Mouse (Mus musculus) heart, embryonic 14.5 days (tissue): ENCODE results near the gene Larp1. TPM values are rescaled to one million over a fixed set of nuclear protein-coding genes. Genes with fewer than 3 reads are reported as not detected.

Source experiments
- ATAC-seq: fragments of 200-750 bp; cut with Nextera tagmentation; 2 replicates; pipeline ENCODE4 v1.8.0; 2017; ENCODE audit warnings: low read depth, moderate TSS enrichment; ENCODE audit not compliant: insufficient number of reproducible peaks, insufficient read depth, low FRiP score
- H3K27ac ChIP-seq, 2 experiments: fragments of 200-500 bp in 1 of 2; fragments of 300-500 bp in 1 of 2; sonication (generic) in 1 of 2; replicated peaks in 1 of 2; 2 replicates each; pipeline ENCODE4 v1.5.1; 2012 to 2014; ENCODE audit warnings: low read depth in 2 of 2, low read length in 2 of 2, control low read depth in 1 of 2, mild to moderate bottlenecking in 1 of 2, mixed read lengths in 1 of 2; ENCODE audit not compliant: control insufficient read depth in 1 of 2, insufficient read depth in 1 of 2
- H3K27me3 ChIP-seq: fragments of 300-500 bp; sonication (generic); 2 replicates; pipeline ENCODE4 v1.6.1; 2014; ENCODE audit warnings: mild to moderate bottlenecking, low read length, control low read depth; ENCODE audit not compliant: control insufficient read depth, insufficient read depth
- H3K36me3 ChIP-seq: fragments of 300-500 bp; sonication (generic); 2 replicates; pipeline ENCODE4 v1.6.1; 2014; ENCODE audit warnings: mild to moderate bottlenecking, control low read depth, low read length, mixed read lengths; ENCODE audit not compliant: control insufficient read depth, insufficient read depth
- H3K4me1 ChIP-seq, 2 experiments: fragments of 200-500 bp in 1 of 2; fragments of 300-500 bp in 1 of 2; sonication (generic) in 1 of 2; 2 replicates each; pipeline ENCODE4 v1.6.1; 2012 to 2014; ENCODE audit warnings: low read length in 2 of 2, control low read depth in 1 of 2, mixed read lengths in 1 of 2; ENCODE audit not compliant: control insufficient read depth in 2 of 2, insufficient read depth in 2 of 2
- H3K4me2 ChIP-seq: fragments of 300-500 bp; sonication (generic); 2 replicates; pipeline ENCODE4 v1.6.1; 2014; ENCODE audit warnings: mild to moderate bottlenecking, low read length
- H3K4me3 ChIP-seq, 2 experiments: fragments of 200-500 bp in 1 of 2; fragments of 300-500 bp in 1 of 2; sonication (generic) in 1 of 2; 2 replicates each; pipeline ENCODE4 v1.5.1; 2012 to 2014; ENCODE audit warnings: low read length in 2 of 2, mild to moderate bottlenecking in 2 of 2, control low read depth in 1 of 2, low read depth in 1 of 2, moderate library complexity in 1 of 2; ENCODE audit not compliant: control insufficient read depth in 1 of 2, insufficient read depth in 1 of 2
- H3K9ac ChIP-seq: fragments of 300-500 bp; sonication (generic); 2 replicates; pipeline ENCODE4 v1.6.1; 2014; ENCODE audit warnings: mild to moderate bottlenecking, low read length
- H3K9me3 ChIP-seq: fragments of 300-500 bp; sonication (generic); 2 replicates; pipeline ENCODE4 v1.6.1; 2016; ENCODE audit warnings: low read length, control low read depth; ENCODE audit not compliant: control insufficient read depth
- WGBS: fragments of 180-500 bp; shearing (Covaris S2); extraction: QIAGEN DNeasy Blood & Tissue Kit; methylation state at CpG from one replicate; pipeline ENCODE4 v1.1.7; 2014; 5-methylcytosine and 5-hydroxymethylcytosine counted together
- polyA plus RNA-seq: library from polyadenylated mRNA; unstranded; fragments of >200 nt; fragmentation: Nextera tagmentation; extraction: Ambion mirVana; gene quantifications from 2 replicates; pipeline ENCODE4 v1.2.1, GENCODE M21; 2014

Gene Larp1
- polyA plus RNA-seq, 1 experiment from 2014 or later, result 18.4 TPM

DNA sequence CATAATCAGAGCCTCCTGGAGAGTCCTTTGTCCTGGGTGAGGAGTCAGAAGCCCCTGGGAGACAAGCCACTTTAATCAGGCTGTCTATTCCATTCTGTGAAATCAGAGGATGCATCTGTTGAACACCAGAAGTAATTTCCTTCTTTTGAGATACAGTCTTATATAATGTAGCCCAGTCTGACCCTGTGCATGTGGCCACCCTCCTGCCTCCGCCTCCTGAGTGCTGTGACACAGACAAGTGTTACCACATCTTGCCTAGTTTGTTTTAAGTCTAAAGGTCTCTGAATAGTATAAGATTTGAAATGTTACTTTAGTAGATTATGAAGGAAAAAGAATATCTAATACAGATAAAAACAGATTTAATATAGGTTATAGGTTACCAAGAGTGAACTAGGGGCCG lies 91.1 kb downstream of the Larp1 start:
- H3K4me1 ChIP-seq, result peaks cover 6 to 10% of the 10 kb centered on the region in 2 experiments
- ATAC-seq, result no peak
- 90% methylated on average over 2 of the region's 2 CpGs for WGBS
- H3K27ac ChIP-seq, result no peak overlapping the region
- no peak overlapping the region for H3K4me2 ChIP-seq
- no peak overlapping the region for H3K9ac ChIP-seq
- H3K27me3 ChIP-seq, result no peaks in the 10 kb centered on the region
- H3K4me3 ChIP-seq, result no peak overlapping the region
- H3K9me3 ChIP-seq, result no peaks in the 10 kb centered on the region
- no peaks in the 10 kb centered on the region for H3K36me3 ChIP-seq

DNA sequence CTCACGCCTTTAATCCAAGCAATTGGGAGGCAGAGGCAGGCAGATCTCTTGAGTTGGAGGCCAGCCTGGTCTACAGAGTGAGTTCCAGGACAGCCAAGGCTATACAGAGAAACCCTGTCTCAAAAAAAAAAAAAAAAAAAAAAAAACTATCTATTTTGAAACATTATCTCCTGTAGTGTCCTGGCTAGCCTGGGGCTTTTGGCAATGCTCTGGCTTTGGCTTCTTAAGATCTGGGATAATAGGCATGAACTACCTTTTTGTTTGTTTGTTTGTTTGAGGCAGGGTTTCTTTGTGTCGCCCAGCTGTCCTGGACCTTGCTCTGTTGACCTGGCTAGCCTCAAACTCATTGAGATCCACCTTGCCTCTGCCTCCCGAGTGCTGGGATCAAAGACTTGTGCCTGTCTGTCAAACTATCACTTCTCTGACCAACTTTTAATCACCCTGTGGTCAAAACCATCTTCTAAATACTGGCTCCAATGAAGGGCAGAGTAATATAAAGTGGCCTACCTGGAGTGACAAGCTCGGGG lies 92.4 kb downstream of the Larp1 start:
- Histone ChIP-seq H3K4me3 (no peak overlapping the region), H3K9ac (no peak overlapping the region), H3K4me2 (no peak overlapping the region), H3K27me3 (no peaks in the 10 kb centered on the region), H3K36me3 (no peaks in the 10 kb centered on the region), H3K27ac (no peak overlapping the region), H3K4me1 (peaks cover 10 to 11% of the 10 kb centered on the region in 2 experiments), H3K9me3 (no peaks in the 10 kb centered on the region)
- no peak for ATAC-seq
- WGBS, result 74% methylated on average over 4 of the region's 4 CpGs

DNA sequence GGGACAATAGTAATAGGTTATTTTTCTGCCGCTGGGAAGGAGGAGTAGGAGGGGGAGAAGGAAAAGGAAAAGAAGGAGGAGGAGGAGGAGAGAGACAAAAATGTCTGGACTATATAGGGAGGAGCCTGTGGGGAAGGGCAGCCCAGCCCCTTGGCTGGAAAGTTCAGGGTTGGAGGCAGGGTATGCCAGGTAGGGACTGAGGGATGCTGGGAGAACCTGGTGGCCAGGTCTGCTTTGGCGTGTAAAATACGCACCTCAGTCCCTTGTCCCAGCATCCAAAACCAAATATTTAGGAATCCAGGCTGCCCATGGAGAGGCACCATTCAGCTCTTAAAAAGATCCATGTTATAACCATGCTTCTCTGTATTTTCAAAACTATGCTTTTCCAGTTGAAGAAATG lies 93.3 kb downstream of the Larp1 start:
- ATAC-seq, result no peak
- Histone ChIP-seq H3K9me3 (no peaks in the 10 kb centered on the region), H3K27me3 (no peaks in the 10 kb centered on the region), H3K9ac (no peak overlapping the region), H3K4me1 (peaks cover 8 to 11% of the 10 kb centered on the region in 2 experiments), H3K36me3 (no peaks in the 10 kb centered on the region), H3K4me3 (no peak overlapping the region), H3K4me2 (no peak overlapping the region), H3K27ac (no peak overlapping the region)
- 81% methylated on average over 3 of the region's 3 CpGs for WGBS

DNA sequence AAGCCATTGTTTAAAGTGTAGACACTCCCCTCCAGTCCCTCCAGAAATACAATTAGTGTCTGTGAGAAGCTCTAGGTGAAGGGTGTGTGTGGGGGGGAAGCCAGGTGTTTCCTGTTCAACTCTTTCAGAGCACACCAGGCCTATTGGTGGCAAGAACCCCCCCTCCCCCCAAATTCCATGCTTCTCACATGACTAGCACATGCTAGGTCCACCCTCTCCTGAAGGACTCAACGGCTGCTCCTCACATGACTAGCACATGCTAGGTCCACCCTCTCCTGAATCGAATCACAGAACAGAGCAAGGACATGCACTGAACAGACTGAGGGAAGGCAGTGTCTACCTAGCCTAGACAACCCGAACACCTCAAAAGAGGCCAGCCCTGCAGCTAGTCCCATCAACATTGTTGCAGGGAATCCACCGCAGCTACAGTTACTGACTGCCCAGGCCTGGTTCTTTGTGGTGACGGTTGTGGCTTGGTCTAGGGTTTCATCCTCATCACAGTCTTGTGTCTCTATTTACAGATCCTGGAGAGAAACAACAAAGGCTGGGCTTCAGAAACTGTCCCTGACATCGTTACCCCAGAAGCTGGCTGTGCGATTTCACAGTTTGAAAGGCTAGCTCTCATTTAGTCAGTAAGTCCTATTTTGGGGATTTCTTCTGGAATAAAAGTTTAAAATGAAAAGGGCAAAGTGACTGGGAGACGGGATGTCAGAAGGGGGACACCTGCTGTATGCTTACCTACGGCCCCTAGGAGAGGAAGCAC lies 93.9 kb downstream of the Larp1 start:
- WGBS, result 87% methylated on average over 9 of the region's 9 CpGs
- Histone ChIP-seq H3K27ac (no peak overlapping the region), H3K9me3 (no peaks in the 10 kb centered on the region), H3K36me3 (no peaks in the 10 kb centered on the region), H3K9ac (peak overlapping the region; percentile 71), H3K4me2 (peak overlapping the region; percentile 74), H3K27me3 (no peaks in the 10 kb centered on the region), H3K4me3 (no peak overlapping the region), H3K4me1 (peaks cover 7 to 14% of the 10 kb centered on the region in 2 experiments)
- no peak for ATAC-seq

DNA sequence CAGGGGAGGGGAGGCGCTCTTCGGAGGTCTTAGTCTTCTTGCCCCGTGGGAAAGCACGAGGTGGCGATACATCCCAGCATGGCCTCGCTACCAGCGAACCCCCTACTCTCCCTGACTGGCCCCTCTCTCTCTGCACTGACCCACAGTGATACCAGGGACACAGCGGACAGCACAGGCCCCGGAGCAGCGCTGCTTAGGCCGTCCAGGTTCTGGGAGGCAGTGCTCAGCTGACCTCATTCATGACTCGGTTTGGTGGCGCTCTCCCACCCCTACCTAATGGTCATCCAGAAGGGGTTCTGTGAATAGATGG lies 94.4 kb downstream of the Larp1 start:
- Histone ChIP-seq H3K9me3 (no peaks in the 10 kb centered on the region), H3K27ac (peak overlapping the region; percentile 62 to 81), H3K9ac (peak overlapping the region; percentile 71), H3K27me3 (no peaks in the 10 kb centered on the region), H3K36me3 (0 out of 2 replicates have a peak, but pooled peaks cover 3% of the 10 kb centered on the region), H3K4me2 (peak overlapping the region; percentile 74), H3K4me1 (peaks cover 7 to 14% of the 10 kb centered on the region in 2 experiments), H3K4me3 (peak overlapping the region; percentile 22 to 89)
- WGBS, result 48% methylated on average over 13 of the region's 13 CpGs
- peak; percentile 45 for ATAC-seq

DNA sequence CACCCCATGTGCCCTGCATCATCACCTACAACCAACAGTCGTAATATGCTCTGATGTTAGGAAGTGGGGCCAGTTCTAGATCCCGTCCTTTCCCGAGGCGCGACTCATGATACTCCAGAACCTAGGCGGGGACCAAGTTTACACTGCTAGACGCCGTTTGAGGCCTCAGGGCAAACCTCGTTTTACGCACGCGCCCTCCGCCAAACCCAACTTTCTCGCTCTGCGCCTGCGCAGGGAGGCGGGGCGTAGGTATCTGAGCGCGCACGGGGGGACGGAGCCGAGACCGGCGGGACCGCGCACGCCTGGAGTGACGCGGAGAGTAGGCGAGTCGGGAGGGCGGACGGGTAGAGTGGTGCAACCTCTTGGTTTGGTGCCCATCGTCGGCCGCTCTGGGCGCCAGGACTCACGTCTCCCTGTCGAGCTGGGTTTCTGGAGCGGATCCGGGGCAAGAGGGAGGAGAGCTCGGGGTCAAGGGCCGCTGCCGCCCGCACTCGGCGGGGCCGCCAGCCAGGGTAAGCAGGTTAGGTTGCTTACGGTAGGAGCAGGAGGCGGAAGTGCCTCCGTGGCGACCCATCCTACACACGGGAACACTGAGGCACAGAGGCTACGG lies 94.9 kb downstream of the Larp1 start, which contains the start of gene Cnot8:
Cnot8 (plus strand) TSS at position 457 of the 610 bp plus-strand sequence.
- peaks cover 7 to 14% of the 10 kb centered on the region in 2 experiments for H3K4me1 ChIP-seq
- ATAC-seq, result peak; percentile 96
- 0 out of 2 replicates have a peak, but pooled peaks cover 3% of the 10 kb centered on the region for H3K36me3 ChIP-seq
- under 1% methylated on average over 54 of the region's 55 CpGs for WGBS
- H3K27ac ChIP-seq, result peak within 1 kb of the TSS; percentile 81 to 82
- peak within 1 kb of the TSS; percentile 68 to 89 for H3K4me3 ChIP-seq
- no peaks in the 10 kb centered on the region for H3K9me3 ChIP-seq
- H3K27me3 ChIP-seq, result no peaks in the 10 kb centered on the region
- H3K4me2 ChIP-seq, result peak within 1 kb of the TSS; percentile 74
- peak within 1 kb of the TSS; percentile 89 for H3K9ac ChIP-seq

DNA sequence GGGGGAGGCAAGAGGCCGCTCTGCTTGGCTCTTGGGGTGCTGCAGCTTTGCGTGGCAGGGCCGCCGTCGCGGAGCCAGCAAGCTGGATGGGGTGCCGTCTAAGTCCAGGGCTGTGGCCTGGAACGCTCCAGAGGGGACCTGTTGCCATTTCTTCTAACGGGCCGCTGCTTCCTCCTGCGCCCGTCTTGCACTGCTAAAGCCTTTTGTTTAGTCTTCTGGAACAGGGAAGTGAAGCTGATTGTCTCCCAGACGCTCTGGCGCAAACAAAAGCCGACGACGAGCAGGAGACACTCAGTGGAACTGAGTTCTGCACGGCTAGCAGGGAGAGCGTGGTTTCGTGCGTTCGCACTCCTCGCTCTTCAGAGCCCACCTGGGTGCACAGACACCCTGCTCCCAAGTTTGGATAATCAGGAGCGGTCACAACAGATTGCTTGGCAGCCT lies 95.5 kb downstream of the Larp1 start:
- H3K9ac ChIP-seq, result peak overlapping the region; percentile 89
- peaks cover 7 to 14% of the 10 kb centered on the region in 2 experiments for H3K4me1 ChIP-seq
- peak overlapping the region; percentile 81 to 82 for H3K27ac ChIP-seq

More for the DNA sequence above, 95.5 kb downstream of the Larp1 start:
- Histone ChIP-seq H3K4me3 (peak overlapping the region; percentile 68 to 89), H3K4me2 (peak overlapping the region; percentile 74), H3K9me3 (no peaks in the 10 kb centered on the region), H3K27me3 (no peaks in the 10 kb centered on the region), H3K36me3 (peaks cover 4% of the 10 kb centered on the region; the same call in 1 of the 2 replicates)
- ATAC-seq, result peak; percentile 8; the same call in 1 of the 2 replicates
- WGBS, result under 1% methylated on average over 24 of the region's 24 CpGs
